Mouse (Mus musculus) monocyte, adult 59 days (primary cell): ENCODE data around the gene Acbd5. TPM values are rescaled to one million over a fixed set of nuclear protein-coding genes. Genes with fewer than 3 reads are reported as not detected.

ENCODE experiments used
- total RNA-seq, 2 experiments: library from RNA; stranded (reverse); gene quantifications; one replicate each; pipeline ENCODE4 v1.2.4; 2023

Gene Acbd5
- 10 to 100 TPM; 44.5 to 51.2 TPM for total RNA-seq

DNA sequence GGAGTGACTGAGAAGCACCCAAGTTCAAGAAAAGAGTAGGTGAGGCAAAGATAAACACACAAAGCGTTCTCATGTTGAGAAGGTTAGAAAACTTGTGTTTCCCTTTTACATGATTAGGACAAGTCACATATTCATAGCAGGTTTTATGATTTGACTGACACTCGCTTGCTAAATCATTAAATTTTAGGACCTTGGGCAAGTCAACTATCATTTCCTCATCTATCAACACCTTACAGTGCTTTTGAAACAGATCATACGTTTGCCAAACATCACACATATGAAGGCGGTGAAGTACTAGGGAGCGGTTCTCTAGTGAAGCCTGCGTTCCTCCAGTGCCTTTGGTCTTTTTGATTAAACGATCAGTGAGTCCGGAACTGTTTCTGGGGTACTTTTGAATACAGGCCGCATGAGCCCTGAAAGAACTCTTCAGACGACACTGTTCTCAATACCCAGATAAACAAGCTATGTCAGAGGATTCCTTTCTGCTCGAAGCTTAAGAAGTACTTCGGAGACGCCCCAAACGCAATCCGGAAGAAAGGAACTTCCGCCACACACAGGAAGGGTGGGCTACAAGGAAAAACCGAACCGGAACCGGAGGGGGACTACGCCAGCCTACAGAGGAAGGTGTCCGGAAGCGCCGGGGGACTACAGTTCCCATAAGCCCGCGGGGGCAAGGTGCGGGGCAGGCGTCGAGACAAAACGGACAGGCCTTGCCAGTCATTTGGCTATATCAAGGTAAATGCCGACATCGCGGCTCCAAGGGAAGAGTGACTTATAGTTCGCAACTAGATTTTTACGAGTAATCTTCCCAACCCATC is at the start of gene Acbd5:
TSS of gene Acbd5 (plus strand) at position 616 of the 818 bp plus-strand sequence.

GRCm38 (mm10) chr2:23040001-23040646 is 27.8 kb upstream of the Acbd5 start, which contains the start of gene Abi1:
Gene Abi1, minus strand, starts transcription at chr2:23040241.

DNA sequence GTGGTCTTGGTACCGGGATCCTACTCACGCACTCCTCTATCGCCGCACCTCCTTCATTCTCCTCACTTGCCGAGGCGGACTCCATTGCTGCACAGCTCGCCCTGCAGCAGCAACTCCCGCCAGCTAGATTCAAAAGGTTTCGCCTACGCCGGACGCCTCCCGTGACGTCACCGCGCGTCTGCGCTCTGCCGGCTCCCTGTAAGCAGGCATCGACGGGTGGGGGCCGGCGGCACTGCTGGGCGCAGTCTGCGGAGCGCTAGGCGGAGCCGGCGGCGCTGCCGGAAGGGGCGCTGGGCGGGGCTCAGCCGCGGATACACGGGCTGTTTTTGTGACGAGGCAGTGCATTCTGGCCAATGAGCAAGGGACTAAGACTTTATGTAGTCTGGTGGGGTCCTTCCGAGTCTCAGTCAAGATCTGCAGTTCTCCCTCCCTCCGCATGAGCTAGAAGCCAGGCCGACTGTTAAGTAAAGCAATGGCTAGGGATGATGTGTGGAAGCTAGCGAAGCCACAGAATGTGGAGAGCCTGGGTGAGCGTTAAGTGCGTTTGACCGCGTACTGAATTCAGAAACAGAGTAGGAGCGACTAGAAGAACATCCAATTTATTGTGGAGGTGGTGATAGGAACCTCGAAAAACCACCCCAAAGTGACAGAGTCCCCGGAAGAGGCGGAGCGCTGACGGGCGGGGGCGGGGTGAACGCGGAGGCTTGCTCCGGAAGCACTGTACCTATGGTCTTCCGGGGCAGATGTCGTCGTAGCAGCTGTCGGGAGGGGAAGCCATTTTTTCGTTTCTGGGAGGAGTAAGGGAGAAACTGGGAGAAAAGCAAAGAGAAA is 88.0 kb downstream of the Acbd5 start, which contains the start of the genes Mastl and Yme1l1:
TSS of gene Mastl (minus strand) at position 248 of the 831 bp plus-strand sequence.
TSS of gene Yme1l1 (plus strand) at position 593 of the 831 bp plus-strand sequence.

Other genes starting within 250 kb of the Acbd5 start
- gene Pdss1, start 172.6 kb upstream of the Acbd5 start, total RNA-seq = 1 to 10 TPM; 7.9 to 9.9 TPM
- gene Abi1, start 27.9 kb upstream of the Acbd5 start, total RNA-seq = 100 to 1,000 TPM; 196 to 210 TPM
- under 1 TPM; 0.42 to 0.49 TPM for gene Mastl, start 87.9 kb downstream of the Acbd5 start, total RNA-seq
- 10 to 100 TPM; 91.8 to 95.9 TPM for gene Yme1l1, start 88.2 kb downstream of the Acbd5 start, total RNA-seq
- not detected for gene 4931423N10Rik, start 139.3 kb downstream of the Acbd5 start, total RNA-seq